Mouse (Mus musculus) kidney, adult 8-10 months (tissue): Measurements from ENCODE around the gene Col8a2.

ENCODE experiments used
- DNase-seq, 2 experiments: peaks; one replicate each; pipeline ENCODE4 v3.0.0; 2022

The Col8a2 gene

GRCm38 (mm10) chr4:126260520-126261201 is 25.9 kb upstream of the Col8a2 start:
- peak; percentile 60 to 76 for DNase-seq

GRCm38 (mm10) chr4:126261266-126261665 is 25.3 kb upstream of the Col8a2 start:
- DNase-seq, result no peak

- DNase-seq, result no peak
Observed at GRCm38 (mm10) chr4:126261675-126262074, 24.9 kb upstream of the Col8a2 start.

GRCm38 (mm10) chr4:126262119-126262807 is 24.3 kb upstream of the Col8a2 start, which contains the start of gene Trappc3:
Gene Trappc3 (plus strand): TSS chr4:126262325.
- peak; percentile 99 to 100 for DNase-seq

- DNase-seq, result no peak
Observed at GRCm38 (mm10) chr4:126269292-126269691, 17.3 kb upstream of the Col8a2 start.

- DNase-seq, result no peak
Observed at GRCm38 (mm10) chr4:126273753-126274152, 12.8 kb upstream of the Col8a2 start.

- DNase-seq, result no peak
Observed at GRCm38 (mm10) chr4:126275081-126275480, 11.5 kb upstream of the Col8a2 start.

- DNase-seq, result no peak
Observed at GRCm38 (mm10) chr4:126275681-126276131, 10.9 kb upstream of the Col8a2 start.

GRCm38 (mm10) chr4:126277906-126278564 is 8.6 kb upstream of the Col8a2 start:
- peak in 1 of 2 experiments; percentile 54 for DNase-seq

- DNase-seq, result no peak
Observed at GRCm38 (mm10) chr4:126278565-126278915, 8.1 kb upstream of the Col8a2 start.

GRCm38 (mm10) chr4:126278961-126279360 is 7.6 kb upstream of the Col8a2 start:
- DNase-seq, result no peak

GRCm38 (mm10) chr4:126281706-126282105 is 4.9 kb upstream of the Col8a2 start:
- DNase-seq, result no peak

GRCm38 (mm10) chr4:126283582-126283981 is 3.0 kb upstream of the Col8a2 start:
- no peak for DNase-seq

GRCm38 (mm10) chr4:126287302-126287995 is 856 bp downstream of the Col8a2 start:
- no peak for DNase-seq

GRCm38 (mm10) chr4:126288085-126288666 is 1.6 kb downstream of the Col8a2 start:
- DNase-seq, result no peak

GRCm38 (mm10) chr4:126290314-126290713 is 3.7 kb downstream of the Col8a2 start:
- no peak for DNase-seq

GRCm38 (mm10) chr4:126291196-126291595 is 4.6 kb downstream of the Col8a2 start:
- DNase-seq, result no peak

GRCm38 (mm10) chr4:126295152-126295551 is 8.6 kb downstream of the Col8a2 start:
- no peak for DNase-seq

GRCm38 (mm10) chr4:126295937-126296336 is 9.3 kb downstream of the Col8a2 start:
- DNase-seq, result no peak

GRCm38 (mm10) chr4:126296617-126297101 is 10.1 kb downstream of the Col8a2 start:
- DNase-seq, result peak in 1 of 2 experiments; percentile 43

GRCm38 (mm10) chr4:126300916-126301583 is 14.5 kb downstream of the Col8a2 start:
- DNase-seq, result no peak
